Mouse (Mus musculus): ENCODE data around the gene D6Ertd527e. TPM values are rescaled to one million over a fixed set of nuclear protein-coding genes. Genes with fewer than 3 reads are reported as not detected.

Gene D6Ertd527e
- polyA plus RNA-seq, 1 experiment from 2014 or later: 0.13 TPM

DNA sequence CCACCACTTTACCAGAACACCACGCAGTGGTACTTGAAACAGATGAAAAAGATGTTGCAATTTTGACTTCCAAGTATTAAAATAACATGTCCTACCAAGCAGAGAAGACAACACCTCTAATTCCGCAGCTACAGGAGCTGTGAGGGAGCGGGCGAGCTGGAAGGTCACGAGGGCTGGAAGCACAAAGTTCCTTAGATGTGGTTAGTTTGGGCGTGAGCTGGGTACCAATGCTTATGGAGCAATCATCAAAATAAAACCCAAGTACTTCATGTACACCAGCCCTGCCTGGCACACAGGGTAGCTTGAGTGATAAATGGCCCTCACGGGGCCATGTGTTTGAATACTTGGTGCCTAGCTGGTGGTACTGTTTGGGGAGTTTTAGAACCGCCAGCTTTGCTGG lies 25.3 kb downstream of the D6Ertd527e start:
- no peaks in the 10 kb centered on the region for H3K27me3 ChIP-seq (ENCODE audit: control insufficient read depth, insufficient read depth, low read length)
- H3K27ac ChIP-seq (ENCODE audit: low read depth, low read length): no peak overlapping the region
- no peak for ATAC-seq (replicated peaks; ENCODE audit: insufficient number of reproducible peaks, low FRiP score, low TSS enrichment)
- H3K36me3 ChIP-seq (ENCODE audit: control insufficient read depth, insufficient read depth, low read length): peaks cover 2% of the 10 kb centered on the region; the same call in 1 of the 2 replicates
- H3K4me3 ChIP-seq (ENCODE audit: low read depth, low read length): no peak overlapping the region
- 89% methylated on average over 8 of the region's 8 CpGs for WGBS (ENCODE audit: insufficient replicate concordance)
- H3K9me3 ChIP-seq (replicated peaks; ENCODE audit: control insufficient read depth, low read length): peaks cover 3% of the 10 kb centered on the region; the same call in 1 of the 2 replicates
- H3K4me1 ChIP-seq (ENCODE audit: control insufficient read depth, insufficient read depth, low read length): peaks cover 8% of the 10 kb centered on the region
- no peak overlapping the region for H3K4me2 ChIP-seq
- no peak overlapping the region for H3K9ac ChIP-seq (ENCODE audit: low read depth, low read length)

DNA sequence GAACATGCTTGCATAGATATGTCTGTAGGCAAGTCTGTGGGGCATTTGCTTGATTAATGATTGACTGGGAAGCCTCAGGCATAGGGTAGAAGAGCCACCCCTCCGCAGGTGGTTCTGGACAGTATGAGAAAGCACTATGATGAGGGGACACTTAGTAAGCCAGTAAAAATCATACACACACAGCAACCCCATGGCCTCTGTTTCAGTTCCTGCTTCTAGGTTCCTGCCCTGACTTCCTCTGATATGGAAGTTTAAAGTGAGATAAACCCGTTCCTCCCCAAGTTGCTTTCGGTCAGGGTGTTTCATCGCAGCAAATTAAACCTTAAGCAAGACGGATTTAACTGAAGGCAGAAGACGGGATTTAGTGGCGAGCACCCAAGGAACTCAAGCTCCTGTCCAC lies 26.1 kb downstream of the D6Ertd527e start:
- Histone ChIP-seq H3K4me2 (no peak overlapping the region), H3K36me3 (ENCODE audit: control insufficient read depth, insufficient read depth, low read length) (peaks cover 2% of the 10 kb centered on the region; the same call in 1 of the 2 replicates), H3K9ac (ENCODE audit: low read depth, low read length) (no peak overlapping the region), H3K27ac (ENCODE audit: low read depth, low read length) (no peak overlapping the region), H3K9me3 (replicated peaks; ENCODE audit: control insufficient read depth, low read length) (peaks cover 3% of the 10 kb centered on the region; the same call in 1 of the 2 replicates), H3K27me3 (ENCODE audit: control insufficient read depth, insufficient read depth, low read length) (no peaks in the 10 kb centered on the region), H3K4me3 (ENCODE audit: low read depth, low read length) (no peak overlapping the region), H3K4me1 (ENCODE audit: control insufficient read depth, insufficient read depth, low read length) (peaks cover 8% of the 10 kb centered on the region)
- ATAC-seq (replicated peaks; ENCODE audit: insufficient number of reproducible peaks, low FRiP score, low TSS enrichment): no peak
- WGBS (ENCODE audit: insufficient replicate concordance): 83% methylated on average over 7 of the region's 7 CpGs

DNA sequence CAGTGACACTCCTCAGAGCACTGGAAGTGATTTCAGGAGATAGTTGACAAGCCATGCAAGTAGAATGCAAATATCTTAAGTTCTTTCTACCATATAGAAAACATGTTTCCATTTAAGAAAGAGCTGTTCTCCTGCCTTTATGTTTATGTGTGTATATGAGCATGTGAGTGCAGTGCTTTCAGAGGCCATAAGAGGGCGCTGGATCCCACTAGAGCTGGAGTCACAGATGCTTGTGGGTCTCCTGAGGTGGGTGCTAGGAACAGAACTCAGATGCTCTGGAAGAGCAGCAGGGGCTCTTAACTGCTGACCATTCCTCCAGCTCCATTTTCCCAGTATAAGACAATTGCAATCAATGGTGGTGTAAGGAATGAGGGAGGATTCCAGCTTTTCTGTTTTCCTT lies 26.5 kb downstream of the D6Ertd527e start:
- ATAC-seq (replicated peaks; ENCODE audit: insufficient number of reproducible peaks, low FRiP score, low TSS enrichment): no peak
- H3K9ac ChIP-seq (ENCODE audit: low read depth, low read length): no peak overlapping the region
- H3K36me3 ChIP-seq (ENCODE audit: control insufficient read depth, insufficient read depth, low read length): peaks cover 2% of the 10 kb centered on the region; the same call in 1 of the 2 replicates
- peaks cover 3% of the 10 kb centered on the region; the same call in 1 of the 2 replicates for H3K9me3 ChIP-seq (replicated peaks; ENCODE audit: control insufficient read depth, low read length)
- H3K4me3 ChIP-seq (ENCODE audit: low read depth, low read length): no peak overlapping the region
- H3K27me3 ChIP-seq (ENCODE audit: control insufficient read depth, insufficient read depth, low read length): no peaks in the 10 kb centered on the region
- 46% methylated on average over 1 of the region's 1 CpGs for WGBS (ENCODE audit: insufficient replicate concordance)
- peaks cover 8% of the 10 kb centered on the region for H3K4me1 ChIP-seq (ENCODE audit: control insufficient read depth, insufficient read depth, low read length)
- H3K4me2 ChIP-seq: no peak overlapping the region
- no peak overlapping the region for H3K27ac ChIP-seq (ENCODE audit: low read depth, low read length)

DNA sequence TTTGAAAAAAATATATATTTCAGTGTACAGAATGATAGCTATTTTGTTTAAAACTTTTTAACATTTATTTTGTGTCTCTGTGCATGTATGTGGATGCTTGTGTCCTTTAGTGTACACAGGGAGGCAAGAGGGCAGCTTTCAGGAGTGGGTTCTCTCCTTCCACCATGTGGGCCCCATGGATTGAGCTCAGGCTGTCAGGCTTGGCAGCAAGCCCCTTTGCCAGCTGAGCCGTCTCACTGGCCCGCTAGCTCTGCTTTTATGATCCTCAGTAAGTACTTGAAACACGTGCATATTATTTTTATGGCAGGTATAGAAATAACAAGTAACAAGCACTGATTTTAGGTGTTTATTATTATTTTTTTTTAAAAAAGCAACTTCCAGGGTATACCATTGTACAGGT lies 29.0 kb downstream of the D6Ertd527e start:
- Histone ChIP-seq H3K9me3 (replicated peaks; ENCODE audit: control insufficient read depth, low read length) (peaks cover 3% of the 10 kb centered on the region; the same call in 1 of the 2 replicates), H3K27me3 (ENCODE audit: control insufficient read depth, insufficient read depth, low read length) (no peaks in the 10 kb centered on the region), H3K9ac (ENCODE audit: low read depth, low read length) (no peak overlapping the region), H3K4me1 (ENCODE audit: control insufficient read depth, insufficient read depth, low read length) (no peaks in the 10 kb centered on the region), H3K36me3 (ENCODE audit: control insufficient read depth, insufficient read depth, low read length) (peaks cover 2% of the 10 kb centered on the region; the same call in 1 of the 2 replicates), H3K4me2 (no peak overlapping the region), H3K4me3 (ENCODE audit: low read depth, low read length) (no peak overlapping the region), H3K27ac (ENCODE audit: low read depth, low read length) (no peak overlapping the region)
- WGBS (ENCODE audit: insufficient replicate concordance): 87% methylated on average over 3 of the region's 3 CpGs
- no peak for ATAC-seq (replicated peaks; ENCODE audit: insufficient number of reproducible peaks, low FRiP score, low TSS enrichment)

DNA sequence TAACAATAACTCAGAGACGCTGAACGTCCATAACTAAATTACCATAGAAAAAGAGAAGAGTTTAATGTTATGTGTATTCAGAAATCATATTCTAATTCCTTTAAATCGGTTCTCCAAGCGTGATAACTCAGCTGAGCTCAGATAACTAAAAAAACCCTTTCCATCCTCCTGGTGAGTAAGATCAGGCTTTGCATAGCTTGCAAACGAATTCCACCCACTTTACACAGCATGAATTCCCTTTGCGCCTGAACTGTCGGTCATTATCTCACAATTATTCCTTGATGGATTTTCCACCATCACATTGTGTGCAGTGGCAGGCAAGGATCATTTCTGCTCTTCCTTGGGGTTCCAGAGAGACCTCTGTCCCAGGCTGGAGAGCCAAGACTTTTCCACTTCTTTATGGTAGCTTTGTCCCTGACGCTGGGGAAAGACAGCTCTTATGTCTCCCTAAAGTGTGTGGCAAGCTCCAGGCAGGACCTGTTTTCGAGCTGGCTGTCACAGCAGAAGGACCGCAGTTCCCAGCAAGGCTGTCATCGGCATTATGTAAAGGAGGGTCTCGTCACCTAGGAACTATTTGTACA lies 29.5 kb downstream of the D6Ertd527e start:
- Histone ChIP-seq H3K4me1 (ENCODE audit: control insufficient read depth, insufficient read depth, low read length) (no peaks in the 10 kb centered on the region), H3K4me3 (ENCODE audit: low read depth, low read length) (no peak overlapping the region), H3K27ac (ENCODE audit: low read depth, low read length) (no peak overlapping the region), H3K4me2 (no peak overlapping the region), H3K9ac (ENCODE audit: low read depth, low read length) (no peak overlapping the region), H3K9me3 (replicated peaks; ENCODE audit: control insufficient read depth, low read length) (peaks cover 3% of the 10 kb centered on the region; the same call in 1 of the 2 replicates), H3K36me3 (ENCODE audit: control insufficient read depth, insufficient read depth, low read length) (peaks cover 2% of the 10 kb centered on the region; the same call in 1 of the 2 replicates), H3K27me3 (ENCODE audit: control insufficient read depth, insufficient read depth, low read length) (no peaks in the 10 kb centered on the region)
- WGBS (ENCODE audit: insufficient replicate concordance): 68% methylated on average over 12 of the region's 12 CpGs
- ATAC-seq (replicated peaks; ENCODE audit: insufficient number of reproducible peaks, low FRiP score, low TSS enrichment): no peak

DNA sequence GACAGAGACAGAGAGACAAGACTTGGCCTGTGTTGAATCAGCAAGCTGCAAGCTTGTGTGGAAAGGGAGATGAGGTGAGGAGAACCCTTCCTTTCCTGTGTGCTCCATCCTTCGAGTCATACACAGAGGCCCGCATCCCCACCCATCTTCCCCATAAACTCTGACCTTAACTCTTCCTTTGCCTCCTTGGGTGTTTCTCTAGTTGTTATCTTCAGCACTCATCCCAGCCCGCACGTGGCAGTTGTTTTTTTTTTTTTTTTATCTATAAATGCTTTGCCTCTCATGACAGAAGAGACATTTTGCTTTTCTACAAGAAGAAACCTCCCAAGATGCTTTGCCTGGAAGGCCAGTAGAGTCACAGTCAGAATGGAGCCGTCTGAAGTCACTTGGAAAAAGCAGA lies 33.9 kb downstream of the D6Ertd527e start:
- Histone ChIP-seq H3K4me1 (ENCODE audit: control insufficient read depth, insufficient read depth, low read length) (no peaks in the 10 kb centered on the region), H3K9ac (ENCODE audit: low read depth, low read length) (no peak overlapping the region), H3K9me3 (replicated peaks; ENCODE audit: control insufficient read depth, low read length) (no peaks in the 10 kb centered on the region), H3K4me2 (no peak overlapping the region), H3K4me3 (ENCODE audit: low read depth, low read length) (no peak overlapping the region), H3K27ac (ENCODE audit: low read depth, low read length) (no peak overlapping the region), H3K36me3 (ENCODE audit: control insufficient read depth, insufficient read depth, low read length) (no peaks in the 10 kb centered on the region), H3K27me3 (ENCODE audit: control insufficient read depth, insufficient read depth, low read length) (no peaks in the 10 kb centered on the region)
- WGBS (ENCODE audit: insufficient replicate concordance): 53% methylated on average over 5 of the region's 5 CpGs
- no peak for ATAC-seq (replicated peaks; ENCODE audit: insufficient number of reproducible peaks, low FRiP score, low TSS enrichment)

DNA sequence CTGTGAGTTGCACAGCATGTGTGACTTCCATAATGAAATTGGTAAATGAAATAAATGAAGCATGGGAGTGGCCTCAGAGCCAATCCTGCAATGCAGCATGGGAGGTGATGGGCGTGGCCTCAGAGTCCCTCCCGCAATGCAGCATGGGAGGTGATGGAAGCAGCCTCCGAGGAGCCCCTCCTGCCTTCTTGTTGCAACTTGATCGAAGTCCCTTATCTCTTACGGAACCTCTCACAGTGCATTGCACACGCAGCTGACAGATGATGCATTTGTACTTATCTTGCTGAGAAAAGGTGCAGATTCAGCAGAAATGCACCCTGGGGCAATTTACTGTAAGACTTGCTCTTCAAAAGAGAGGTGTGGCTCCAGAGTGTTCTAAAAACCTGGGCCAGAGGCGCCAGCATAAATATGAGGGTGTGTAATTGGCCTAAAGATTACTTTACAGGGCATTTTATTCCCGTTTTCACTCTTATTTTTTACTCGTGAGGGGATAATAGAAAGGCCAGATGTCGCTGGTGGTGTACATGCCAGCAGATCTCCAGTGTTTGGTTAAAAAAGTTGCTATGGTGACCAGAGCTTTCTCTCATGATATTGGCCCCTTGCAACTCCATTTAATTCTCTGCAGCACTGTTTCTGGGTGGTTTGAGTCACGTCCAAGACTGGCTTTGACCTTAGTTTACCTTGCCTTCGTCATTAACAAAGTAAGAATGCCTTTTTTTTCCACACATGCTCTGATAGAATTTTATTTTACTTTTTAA lies 35.4 kb downstream of the D6Ertd527e start:
- H3K4me3 ChIP-seq (ENCODE audit: low read depth, low read length): no peak overlapping the region
- no peak overlapping the region for H3K27ac ChIP-seq (ENCODE audit: low read depth, low read length)
- H3K9ac ChIP-seq (ENCODE audit: low read depth, low read length): no peak overlapping the region
- no peaks in the 10 kb centered on the region for H3K4me1 ChIP-seq (ENCODE audit: control insufficient read depth, insufficient read depth, low read length)
- no peak overlapping the region for H3K4me2 ChIP-seq
- no peaks in the 10 kb centered on the region for H3K27me3 ChIP-seq (ENCODE audit: control insufficient read depth, insufficient read depth, low read length)
- no peak for ATAC-seq (replicated peaks; ENCODE audit: insufficient number of reproducible peaks, low FRiP score, low TSS enrichment)
- 70% methylated on average over 12 of the region's 12 CpGs for WGBS (ENCODE audit: insufficient replicate concordance)
- no peaks in the 10 kb centered on the region for H3K36me3 ChIP-seq (ENCODE audit: control insufficient read depth, insufficient read depth, low read length)
- no peaks in the 10 kb centered on the region for H3K9me3 ChIP-seq (replicated peaks; ENCODE audit: control insufficient read depth, low read length)

DNA sequence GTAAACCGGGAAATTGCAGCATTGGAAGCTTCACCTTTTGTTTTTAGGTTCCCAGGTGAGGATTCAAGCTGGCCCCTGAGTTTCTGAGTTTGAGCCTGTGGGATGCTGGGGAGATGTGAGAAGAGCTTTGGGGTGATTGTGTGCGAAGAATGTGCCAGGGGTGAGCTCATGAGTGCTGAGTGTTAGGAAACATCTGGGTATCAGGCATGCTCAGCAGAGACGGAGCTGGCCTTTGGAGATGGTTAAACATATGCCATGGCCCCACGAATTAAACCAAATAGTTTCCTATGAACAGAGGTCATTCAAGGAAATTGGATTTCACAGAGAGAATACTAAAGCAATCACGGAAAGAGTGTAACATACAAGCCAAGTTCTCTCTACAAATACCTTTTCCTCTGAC lies 37.7 kb downstream of the D6Ertd527e start:
- Histone ChIP-seq H3K4me3 (ENCODE audit: low read depth, low read length) (no peak overlapping the region), H3K9ac (ENCODE audit: low read depth, low read length) (no peak overlapping the region), H3K27me3 (ENCODE audit: control insufficient read depth, insufficient read depth, low read length) (no peaks in the 10 kb centered on the region), H3K27ac (ENCODE audit: low read depth, low read length) (no peak overlapping the region), H3K4me2 (no peak overlapping the region), H3K9me3 (replicated peaks; ENCODE audit: control insufficient read depth, low read length) (no peaks in the 10 kb centered on the region), H3K4me1 (ENCODE audit: control insufficient read depth, insufficient read depth, low read length) (no peaks in the 10 kb centered on the region), H3K36me3 (ENCODE audit: control insufficient read depth, insufficient read depth, low read length) (no peaks in the 10 kb centered on the region)
- ATAC-seq (replicated peaks; ENCODE audit: insufficient number of reproducible peaks, low FRiP score, low TSS enrichment): no peak
- 64% methylated on average over 5 of the region's 5 CpGs for WGBS (ENCODE audit: insufficient replicate concordance)
